Mouse (Mus musculus): Measurements from ENCODE around the gene Fer.

- TF ChIP-seq POLR2A (IDR thresholded peaks at IDR 0.05; ENCODE audit: insufficient read length, low read depth) (no peak), E2F4 (IDR thresholded peaks at IDR 0.05; ENCODE audit: insufficient read depth) (no peak), MYOD1 (IDR thresholded peaks at IDR 0.05; ENCODE audit: control insufficient read depth in 1 of 3, insufficient read length in 2 of 3, low read depth in 2 of 3) (no peak), USF1 (IDR thresholded peaks at IDR 0.05; ENCODE audit: low read depth) (no peak), TCF12 (IDR thresholded peaks at IDR 0.05; ENCODE audit: insufficient read depth, poor library complexity, severe bottlenecking) (no peak), CEBPB (IDR thresholded peaks at IDR 0.05; ENCODE audit: insufficient read depth, poor library complexity, severe bottlenecking) (no peak), MYOG (IDR thresholded peaks at IDR 0.05; ENCODE audit: control insufficient read depth in 1 of 3, insufficient read depth in 1 of 3, insufficient read length in 2 of 3, low read depth in 2 of 3) (no peak), POLR2AphosphoS2 (IDR thresholded peaks at IDR 0.05; ENCODE audit: insufficient read length, low read depth) (no peak), TCF3 (IDR thresholded peaks at IDR 0.05; ENCODE audit: insufficient read length, low read depth) (no peak), MAX (IDR thresholded peaks at IDR 0.05; ENCODE audit: low read depth) (no peak), REST (IDR thresholded peaks at IDR 0.05; ENCODE audit: insufficient read depth, insufficient read length) (no peak)
Observed at GRCm38 (mm10) chr17:64050911-64051310, 188.0 kb downstream of the Fer start.

All from myocyte (in vitro differentiated cells).